Mouse (Mus musculus) c-Kit-positive CD71-positive TER-119-negative erythroid progenitor cells, embryonic 14.5 days (primary cell): ENCODE results near the gene Itgal.
A peak's percentile ranks its signal among the peaks of the same experiment; 100 is the strongest.
"Not testable (repeated sequence)": the region's sequence is repeated elsewhere in the genome, so short reads cannot be mapped to it uniquely, and the experiment has no call there.

Source experiments
- DNase-seq: peaks from one replicate; pipeline ENCODE4 v3.0.0-alpha.2; 2013; ENCODE audit warnings: low read depth

Gene Itgal

DNA sequence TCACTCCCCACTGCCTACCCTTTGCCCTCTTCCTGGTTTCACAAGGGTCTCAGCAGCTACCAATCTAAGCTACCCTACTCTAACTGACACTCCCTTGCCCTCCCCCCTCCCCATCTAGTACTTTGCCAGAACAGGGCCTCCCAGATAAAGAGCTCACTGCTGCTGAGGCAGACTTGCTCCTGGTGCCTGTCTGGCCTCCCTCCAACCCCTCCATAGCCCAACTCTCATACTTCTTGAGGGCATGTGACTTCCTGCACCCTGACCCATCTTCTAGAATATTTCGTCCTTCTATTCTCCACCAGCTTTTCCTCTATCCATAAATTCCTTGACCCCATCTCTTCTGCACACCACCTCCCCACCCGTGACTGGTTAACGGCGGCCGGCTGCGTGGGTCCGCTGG is 46.8 kb downstream of the Itgal start:
- DNase-seq: no peak

DNA sequence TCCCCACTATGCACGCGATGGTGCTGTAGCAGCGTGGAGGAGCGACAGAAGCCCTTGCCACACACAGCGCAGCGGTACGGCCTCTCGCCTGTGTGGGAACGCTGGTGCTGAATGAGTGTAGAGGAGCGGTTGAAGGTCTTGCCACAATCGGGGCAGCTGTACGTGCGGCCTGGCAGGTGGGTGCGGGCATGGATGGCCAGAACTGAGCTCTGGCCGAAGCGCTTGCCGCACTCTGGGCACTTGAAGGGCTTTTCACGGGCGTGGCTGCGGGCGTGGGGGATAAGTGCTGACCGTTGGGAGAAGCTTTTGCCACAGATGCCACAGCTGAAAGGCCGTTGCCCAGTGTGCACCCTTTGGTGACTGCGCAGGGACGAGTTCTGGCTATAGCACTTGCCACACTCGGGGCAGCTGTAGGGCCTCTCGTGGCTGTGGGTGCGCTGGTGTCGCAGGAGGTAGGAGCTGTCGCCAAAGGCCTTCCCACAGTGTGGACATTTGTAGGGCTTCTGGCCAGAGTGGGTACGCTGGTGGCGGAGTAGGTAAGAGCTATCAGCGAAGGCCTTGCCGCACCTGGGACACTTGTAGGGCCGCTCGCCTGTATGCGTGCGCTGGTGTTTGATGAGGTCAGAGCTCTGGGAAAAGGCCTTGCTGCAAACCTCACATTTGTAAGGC is 47.4 kb downstream of the Itgal start:
- no peak for DNase-seq

DNA sequence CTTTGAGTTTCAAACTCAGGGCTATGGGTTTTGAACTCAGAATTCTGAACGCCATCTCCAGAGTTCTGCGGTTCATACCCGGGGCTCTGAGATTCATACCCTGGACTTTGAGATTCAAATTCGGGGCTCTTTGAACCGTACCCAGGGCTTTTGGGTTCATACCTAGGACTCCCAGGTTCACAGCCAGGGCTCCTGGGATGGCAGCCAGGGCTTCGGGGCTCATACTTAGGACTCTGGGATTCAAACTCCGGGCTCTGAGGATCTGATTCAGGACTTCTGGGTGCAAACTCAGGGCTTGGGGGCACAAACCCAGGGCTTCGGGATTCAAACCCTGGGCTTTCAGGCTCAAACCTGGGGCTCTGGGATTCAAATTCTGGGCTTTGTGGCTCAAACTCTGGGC is 48.3 kb downstream of the Itgal start:
- DNase-seq: no peak

DNA sequence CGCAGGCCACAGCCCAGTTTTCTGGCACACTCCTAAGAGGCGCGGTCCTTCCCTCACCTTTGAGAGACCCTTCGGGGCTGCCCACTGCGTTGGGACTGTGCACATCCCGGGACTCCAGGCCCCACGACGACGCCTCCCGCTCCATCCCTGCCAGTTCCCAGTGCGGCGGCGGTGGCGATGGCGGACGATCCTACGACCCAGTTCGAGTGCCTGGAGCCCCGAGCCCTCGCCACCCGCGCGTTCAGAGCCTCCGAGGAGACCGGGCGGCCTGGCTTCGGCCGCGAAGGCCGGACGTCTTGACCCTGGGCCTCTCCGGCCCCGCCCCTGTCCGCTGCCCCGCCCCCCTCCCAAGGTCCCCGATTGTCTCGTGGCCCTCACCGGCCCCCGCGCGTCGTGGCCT is 49.0 kb downstream of the Itgal start:
- DNase-seq: no peak

DNA sequence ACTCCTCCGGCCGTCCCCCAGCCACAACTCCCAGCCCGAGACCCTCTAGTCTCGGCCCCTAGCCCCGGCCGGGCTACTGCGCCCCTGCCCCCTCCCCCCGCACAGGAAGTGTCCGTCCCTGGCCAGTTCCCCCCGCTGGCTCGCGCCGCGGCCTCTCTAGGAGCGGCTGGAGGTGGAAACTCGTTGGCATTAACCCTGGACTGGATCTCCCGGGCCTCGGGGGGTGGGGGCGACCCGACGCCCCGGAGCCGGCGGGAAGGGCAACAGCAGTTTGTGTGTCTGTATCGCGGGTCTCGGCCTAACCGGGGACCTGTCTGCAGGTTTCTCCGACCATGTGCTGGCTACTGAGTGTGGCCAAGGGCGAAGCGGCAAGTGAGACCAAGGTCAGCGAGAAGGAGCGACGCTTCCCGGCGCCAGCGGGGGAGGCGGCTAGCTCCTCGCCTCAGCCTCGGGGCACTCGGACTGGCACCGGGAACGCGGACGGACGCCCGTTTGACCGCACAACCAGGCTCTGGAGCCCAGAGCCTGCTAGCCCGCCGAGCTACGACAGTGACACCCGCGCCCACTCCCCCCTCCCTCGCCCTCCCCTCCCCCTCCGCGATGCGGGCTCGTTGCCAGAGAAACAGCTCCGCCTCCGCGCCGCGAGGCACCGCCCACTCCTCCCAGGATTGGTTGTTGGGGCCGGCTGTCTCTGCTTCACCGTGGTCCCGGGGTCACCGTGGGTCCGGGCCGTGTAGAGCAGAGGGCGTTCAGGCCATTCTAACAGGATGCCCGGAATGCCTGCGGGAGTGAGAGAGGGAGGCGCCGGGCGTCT is 49.7 kb downstream of the Itgal start, which contains the start of gene Zfp768:
Zfp768 (minus strand) TSS at position 78 of the 814 bp plus-strand sequence.
- DNase-seq: peak; percentile 78

DNA sequence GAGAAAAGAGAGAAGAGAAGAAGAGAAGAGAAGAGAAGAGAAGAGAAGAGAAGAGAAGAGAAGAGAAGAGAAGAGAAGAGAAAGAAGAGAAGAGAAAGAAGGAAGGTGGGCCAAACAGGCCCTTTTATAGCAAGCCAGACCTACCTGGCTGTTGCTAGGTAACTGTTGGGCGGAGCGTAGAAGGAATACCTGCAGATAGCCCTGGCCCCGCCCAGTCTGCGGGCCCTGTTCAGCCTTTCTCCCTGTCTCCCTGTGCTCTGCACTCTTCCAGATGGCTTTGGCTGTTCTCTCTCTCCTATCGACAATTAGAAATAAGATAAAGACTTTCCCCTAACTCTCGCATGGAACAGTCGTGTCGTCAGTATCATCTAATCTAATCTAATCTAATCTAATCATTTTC is 50.6 kb downstream of the Itgal start:
- no peak for DNase-seq

DNA sequence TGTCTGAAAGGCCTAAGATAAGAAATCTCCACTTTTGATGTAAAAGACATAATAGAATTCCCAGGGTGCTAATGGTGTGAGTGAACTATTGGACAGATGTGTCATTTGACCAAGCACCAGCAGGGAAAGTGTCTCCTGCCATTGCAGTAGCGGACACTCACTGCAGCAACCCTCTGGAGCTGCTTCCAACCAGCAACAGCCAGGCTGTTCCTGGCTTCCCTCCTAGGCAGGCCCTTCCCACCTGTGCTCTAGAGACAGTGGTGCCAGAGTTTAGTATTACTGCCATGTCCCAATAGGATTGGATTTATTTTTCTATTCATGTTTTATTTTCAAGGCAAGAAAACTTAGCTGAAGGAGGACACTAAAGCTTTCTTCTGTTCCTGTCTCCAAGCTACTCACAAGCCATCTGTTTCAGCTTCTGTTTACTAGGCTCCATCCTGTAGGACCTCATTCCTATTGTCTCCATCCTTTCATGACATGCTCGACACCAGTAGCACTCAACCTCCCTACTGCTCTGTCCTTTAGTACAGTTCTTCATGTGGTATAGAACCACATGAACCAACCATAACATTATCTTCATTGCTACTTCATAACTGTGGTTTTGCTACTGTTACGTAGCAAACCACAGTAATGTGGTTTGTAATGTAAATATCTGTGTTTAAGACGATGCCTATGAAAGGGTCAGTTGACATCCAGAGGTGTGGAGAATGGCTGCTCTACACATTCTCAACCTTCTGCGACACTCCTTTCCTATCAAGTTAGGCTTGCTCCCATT is 55.4 kb downstream of the Itgal start:
- DNase-seq: no peak

DNA sequence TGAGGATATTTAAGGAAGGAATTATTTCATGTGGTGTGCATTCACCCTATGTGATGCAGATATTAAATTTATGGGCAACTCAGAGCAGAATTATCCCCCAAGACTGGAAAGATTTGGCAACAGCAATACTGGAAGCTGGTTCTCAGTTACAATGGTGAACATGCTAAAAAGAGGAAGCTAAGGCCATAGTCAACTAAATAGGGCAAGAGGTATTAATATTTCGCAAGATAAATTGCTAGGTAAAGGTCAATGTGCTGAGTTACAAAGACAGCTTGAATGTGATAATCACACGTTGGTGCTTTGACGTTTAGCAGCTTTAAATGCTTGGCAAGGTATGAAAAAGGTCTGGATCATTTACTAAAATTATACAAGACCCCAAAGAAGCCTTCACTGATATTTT is 59.7 kb downstream of the Itgal start:
- DNase-seq: no peak

DNA sequence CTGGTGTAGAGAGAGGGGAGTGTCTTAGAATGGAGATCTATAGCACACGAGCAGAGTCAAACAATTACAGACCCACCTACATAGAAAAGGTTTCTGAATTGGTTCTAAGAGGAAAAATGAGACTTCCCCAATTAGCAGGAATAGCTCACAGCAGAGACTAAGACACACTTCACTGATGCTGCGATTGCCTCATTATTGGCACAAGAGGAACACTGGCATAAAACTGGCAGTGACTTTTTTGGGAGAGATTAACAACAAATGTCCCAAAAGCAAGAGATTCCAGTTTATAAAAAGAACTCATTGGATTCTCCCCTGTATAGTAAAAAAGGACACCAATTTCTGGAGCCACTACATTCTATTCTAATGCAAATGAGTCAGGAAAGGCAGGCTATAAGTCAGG is 61.8 kb downstream of the Itgal start:
- no peak for DNase-seq

DNA sequence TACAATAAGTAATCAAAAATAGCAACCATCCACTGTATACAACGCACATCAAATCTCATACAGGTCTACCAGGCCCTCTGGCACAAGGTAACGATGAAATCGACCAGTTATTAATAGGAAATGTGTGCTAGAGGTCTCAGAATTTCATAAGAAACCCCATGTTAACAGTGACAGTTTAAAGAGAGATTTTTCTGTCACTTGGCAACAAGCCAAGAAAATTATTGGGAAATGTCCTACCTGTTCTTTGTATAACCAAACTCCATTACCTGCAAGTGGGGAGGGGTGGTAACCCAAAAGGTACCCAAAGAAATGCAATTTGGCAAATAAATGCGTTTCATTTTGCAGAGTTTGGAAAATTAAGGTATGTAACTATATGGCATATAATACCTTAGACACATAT is 62.4 kb downstream of the Itgal start:
- no peak for DNase-seq

DNA sequence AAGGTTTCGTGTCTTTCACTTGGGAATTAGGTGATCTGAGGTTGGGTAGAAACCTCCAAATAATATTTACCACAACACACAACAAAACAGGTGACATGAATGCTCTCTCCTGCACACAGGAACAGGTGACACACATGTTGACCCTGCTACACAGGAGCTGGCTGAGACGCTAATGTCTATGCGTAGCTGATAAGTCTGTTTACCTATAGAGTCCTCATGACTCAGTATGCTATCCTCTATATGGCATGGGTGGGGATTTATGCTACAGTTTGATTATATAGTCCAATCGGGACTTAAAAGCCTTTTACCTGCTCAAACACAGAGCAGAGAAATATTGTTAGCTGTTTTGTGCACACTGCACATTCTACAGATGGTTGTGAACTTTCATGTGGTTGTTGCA is 64.2 kb downstream of the Itgal start:
- DNase-seq: no peak

DNA sequence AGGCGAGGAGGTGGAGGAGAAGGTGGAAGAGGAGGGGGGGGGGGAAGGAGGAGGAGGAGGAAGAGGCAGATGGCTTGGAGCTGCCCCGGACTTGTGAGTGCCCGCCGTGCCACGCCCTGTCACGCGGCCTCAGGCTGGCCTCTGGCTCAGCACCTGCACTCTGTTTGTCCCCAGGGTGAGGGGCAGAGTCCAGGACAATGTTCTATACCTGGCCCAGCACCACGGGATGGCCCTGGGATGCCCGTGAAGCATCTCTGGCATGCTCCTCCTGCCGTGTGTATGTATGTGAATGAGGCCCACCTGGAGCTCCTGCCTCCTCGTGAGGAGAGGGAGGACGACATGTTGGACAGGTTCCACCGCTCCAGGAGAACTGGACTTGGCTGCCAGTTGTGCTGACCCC is 65.4 kb downstream of the Itgal start:
- DNase-seq: no peak

DNA sequence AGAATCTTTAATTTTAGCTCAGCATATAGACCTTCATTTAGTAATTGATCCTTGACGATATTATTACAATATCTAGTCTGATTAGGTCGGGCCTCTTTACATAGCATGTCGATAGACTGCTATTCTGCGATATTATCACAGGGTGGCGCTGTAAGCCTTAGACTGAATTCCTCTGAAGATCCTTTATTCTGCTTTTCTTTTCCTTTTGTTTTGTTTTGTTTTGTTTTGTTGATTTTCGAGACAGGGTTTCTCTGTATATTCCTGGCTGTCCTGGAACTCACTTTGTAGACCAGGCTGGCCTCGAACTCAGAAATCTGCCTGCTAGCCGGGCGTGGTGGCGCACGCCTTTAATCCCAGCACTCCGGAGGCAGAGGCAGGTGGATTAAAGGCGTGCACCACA is 66.4 kb downstream of the Itgal start:
- DNase-seq: not testable (repeated sequence)

DNA sequence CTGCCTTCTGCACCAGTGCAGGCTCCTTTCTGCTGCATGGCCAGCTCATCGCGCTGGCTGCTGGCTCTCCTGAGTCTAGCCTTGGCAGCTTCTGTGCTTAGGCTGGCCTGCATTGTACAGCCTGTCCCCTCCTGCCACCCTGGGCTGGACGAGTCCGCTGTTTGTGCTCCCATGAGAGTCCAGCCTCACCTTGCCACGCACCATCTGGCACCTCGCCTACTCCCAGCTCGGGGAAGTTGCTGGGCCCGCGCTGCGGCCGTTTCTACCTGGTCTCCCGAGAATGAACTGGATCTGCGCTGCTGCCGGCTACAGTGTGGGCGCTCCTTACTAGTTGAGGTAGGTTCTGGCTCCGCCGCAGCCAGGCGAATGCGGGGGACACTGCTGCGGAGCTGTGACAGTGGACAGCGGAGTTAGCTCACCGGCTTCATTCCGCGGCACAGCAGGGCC is 67.4 kb downstream of the Itgal start:
- DNase-seq: no peak

DNA sequence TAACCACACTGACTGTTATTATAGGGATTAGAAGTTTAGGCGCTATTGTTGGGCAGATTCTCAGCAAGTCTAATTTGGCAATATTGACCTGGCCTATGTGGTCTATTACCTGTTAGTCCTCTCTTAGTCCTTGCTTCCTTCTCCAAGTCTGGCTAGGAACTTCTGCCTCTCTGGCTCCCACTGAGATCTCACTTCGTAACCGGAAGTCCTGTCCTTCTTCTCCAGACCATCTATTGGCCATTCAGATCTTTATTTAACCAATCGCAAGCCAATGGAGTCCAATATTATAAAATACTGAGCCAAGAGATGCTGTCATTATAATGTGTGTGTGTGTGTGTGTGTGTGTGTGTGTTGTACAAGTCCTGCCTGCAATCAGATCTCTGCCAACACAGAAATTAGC is 68.1 kb downstream of the Itgal start:
- DNase-seq: no peak

DNA sequence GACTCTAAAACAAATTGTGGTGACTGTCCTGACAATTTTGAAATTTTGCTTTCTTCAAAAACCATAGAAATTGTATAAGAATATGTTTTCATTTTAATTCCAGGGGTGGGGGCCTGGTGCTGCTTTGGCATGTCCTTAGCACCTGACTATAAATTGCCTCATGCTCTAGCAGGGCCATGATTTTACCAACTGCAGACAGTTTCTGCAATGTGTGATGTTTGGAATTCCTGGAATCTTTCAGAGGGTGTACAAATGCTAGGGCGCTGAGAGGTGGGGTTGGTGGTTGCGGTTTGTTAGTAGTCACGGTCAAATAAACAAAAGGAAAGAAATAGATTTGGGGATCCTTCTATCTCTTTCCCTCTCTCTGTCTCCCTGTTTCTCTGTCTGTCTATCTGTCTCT is 70.2 kb downstream of the Itgal start:
- DNase-seq: no peak

DNA sequence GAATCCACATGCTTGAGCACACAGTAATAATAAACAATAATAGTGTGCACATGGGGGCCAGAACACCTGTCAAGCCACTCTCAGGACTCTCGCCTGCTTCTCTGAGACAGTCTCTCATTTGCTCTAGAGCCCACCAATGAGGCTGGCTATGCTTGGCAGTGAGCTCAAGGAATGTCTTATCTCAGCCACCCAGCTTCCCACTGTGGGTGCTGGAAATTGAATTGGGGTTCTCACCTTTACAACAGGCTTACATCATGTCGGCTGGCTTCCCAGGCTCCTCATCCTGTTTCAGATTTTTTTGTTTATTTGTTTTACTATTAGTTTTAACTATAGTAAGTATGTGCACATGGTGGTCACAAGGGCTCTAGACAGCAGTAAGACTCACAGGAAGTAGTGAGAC is 75.2 kb downstream of the Itgal start:
- DNase-seq: no peak

DNA sequence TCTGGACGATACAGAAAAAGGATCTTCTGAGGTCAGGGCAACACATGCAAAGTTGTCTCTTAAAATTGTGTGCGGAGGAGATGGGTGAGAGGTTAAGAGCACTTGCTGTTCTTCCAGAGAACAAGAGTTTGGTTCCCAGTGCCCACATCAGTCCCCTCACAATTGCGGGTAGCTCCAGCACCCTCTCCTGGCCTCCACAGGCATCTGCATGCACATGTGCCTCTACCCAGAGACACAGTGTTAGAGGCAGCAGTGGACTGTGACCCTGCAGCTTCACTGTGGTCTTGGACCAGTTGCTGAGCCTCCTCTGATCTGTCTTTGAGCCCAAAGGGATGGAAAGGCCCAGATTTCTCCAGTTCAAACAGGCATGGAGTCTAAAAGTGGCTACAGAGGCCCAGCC is 75.8 kb downstream of the Itgal start:
- DNase-seq: not testable (repeated sequence)

DNA sequence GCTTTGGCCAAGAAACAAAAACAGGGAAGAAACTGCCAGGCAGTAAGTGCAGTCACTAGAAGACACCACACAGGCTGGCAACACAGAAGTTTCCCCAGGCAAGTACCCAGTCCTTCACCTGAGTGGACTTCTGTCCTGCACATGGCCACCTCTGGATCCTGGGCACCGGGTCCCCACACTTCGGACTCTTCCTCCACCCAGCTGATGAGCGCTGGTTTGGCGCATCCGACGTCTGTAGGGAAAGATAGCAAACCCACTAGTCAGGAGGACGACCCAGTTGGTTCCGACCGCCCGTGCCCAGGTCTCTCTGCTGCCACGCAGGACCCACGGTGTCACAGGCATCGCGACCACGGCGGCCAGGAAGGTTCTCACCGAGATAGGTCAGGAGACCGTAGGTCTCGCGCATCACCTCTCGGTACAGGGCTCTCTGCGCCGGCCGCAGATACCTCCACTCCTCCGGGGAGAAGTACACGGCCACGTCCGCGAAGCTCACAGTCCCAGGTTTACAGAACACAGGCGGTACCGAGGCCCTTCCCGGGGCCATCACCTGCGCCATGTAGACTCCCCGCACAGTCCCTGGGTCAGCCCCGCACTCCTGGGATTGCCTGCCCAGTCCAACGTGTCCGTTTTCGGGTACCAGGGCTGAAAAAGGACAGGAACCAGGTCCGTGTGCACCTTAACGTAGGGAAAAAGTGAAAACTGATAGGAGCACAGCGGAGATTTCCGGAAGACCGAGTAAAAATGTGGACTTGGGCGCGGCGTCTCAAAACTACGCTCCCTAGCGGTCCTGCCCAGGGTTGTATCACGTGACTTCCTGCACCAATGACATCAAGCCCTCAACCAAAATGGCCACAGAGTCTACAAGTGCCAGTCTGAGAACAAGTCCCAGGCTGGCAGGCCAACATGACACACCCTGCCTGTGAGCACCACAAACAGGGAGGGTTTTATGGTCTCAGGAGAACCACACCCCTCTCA is 79.5 kb downstream of the Itgal start, which contains the start of gene Zfp747:
Zfp747 (minus strand) TSS at position 780 of the 975 bp plus-strand sequence.
- DNase-seq: peak; percentile 98

DNA sequence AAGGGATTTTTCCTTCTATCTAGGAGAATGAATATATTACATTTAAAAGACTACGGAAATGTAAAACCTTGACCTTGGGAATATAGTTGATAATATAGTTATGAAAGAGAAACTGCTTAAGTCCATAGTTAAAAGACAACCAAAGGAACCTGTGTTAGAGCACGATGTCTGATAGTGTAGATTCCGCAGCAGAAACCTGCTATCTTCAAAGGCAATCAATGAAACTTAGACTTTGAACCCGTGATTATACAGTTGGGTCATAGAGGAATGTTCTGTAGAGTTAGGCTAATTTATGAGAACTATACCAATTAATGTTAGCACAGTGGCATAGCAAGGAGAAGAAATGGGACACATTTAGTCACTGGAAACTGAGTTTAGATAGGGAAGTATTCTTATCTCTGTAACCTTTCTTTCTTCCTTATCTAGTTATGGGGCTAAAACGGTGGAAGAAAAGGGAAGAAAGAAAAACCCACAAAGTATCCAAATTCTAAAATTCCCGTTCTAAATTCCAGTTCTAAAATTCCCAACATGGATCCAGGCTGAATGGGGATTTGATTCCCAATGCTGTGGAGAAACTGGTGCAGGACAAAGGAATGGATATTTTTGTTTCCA is 82.4 kb downstream of the Itgal start:
- DNase-seq: no peak
